Mouse (Mus musculus) adrenal gland, postnatal 36 days (tissue): ENCODE results near the gene Cysrt1. TPM values are rescaled to one million over a fixed set of nuclear protein-coding genes. Genes with fewer than 3 reads are reported as not detected.

Experiments used
- DNase-seq, 2 experiments: peaks; one replicate each; pipeline ENCODE4 v3.0.0; 2021; ENCODE audit warnings: mixed read lengths in 1 of 2
- total RNA-seq, 2 experiments: library from RNA; stranded (reverse); gene quantifications; 2 replicates each; pipeline ENCODE4 v1.2.3; 2021

Cysrt1 gene
- total RNA-seq, 2 experiments from 2014 or later, result not detected

DNA sequence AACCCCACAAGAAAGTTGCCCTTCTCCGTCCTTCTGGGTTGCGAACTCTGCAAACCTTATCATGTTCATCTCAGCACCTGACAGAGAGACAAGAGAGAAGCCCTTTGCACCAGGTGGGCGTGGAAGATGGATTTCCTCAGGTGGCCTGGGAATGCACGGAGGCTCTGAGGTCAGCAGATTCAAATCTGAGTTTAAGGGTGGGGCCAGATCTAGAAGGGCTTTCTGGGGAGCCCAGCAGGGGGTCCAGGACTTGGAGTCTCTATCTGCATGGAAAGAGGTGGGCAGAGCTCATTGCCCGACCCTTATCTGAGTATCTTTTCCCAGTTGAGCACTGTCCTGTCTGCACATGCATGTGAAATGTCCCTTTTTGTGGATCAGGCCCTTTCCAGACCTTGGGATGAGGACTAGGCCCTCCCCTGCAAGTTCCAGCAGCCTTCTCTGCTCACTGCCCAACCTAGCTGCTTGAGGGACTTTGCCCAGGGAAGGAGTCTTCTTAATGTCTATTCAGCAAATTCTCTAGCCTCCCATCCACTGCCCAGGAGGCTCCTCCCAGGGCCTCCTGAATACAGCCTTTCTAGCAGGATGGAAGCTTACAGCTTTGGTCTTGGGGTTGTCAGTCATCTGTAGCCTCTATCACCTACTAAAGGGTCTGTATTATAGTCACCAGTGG, 7.6 kb downstream of the Cysrt1 start:
- no peak for DNase-seq

- no peak for DNase-seq
Measured at GRCm38 (mm10) chr2:25234050-25234449, 8.2 kb downstream of the Cysrt1 start, which contains the start of gene Slc34a3. Slc34a3 (minus strand) TSS chr2:25234364.

DNA sequence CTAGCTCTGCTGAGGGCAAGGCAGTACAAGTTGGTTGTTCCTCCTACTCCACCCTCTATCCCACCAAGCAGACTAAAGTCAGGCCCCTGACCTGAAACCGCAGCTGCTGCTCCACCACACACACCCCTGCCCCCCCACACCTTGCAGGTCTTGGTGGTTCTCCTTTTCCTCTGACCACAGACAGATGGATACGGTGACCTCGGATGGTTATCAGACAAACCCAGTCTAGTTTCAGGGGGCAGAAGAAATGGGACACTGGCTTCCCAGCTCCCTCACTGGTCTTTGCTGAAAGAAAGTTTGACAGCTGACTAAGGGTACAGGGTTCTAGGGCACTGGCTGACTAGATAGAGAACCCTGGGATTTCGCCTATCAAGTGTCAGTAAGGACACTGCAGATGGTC, 8.8 kb downstream of the Cysrt1 start:
- DNase-seq, result no peak

GRCm38 (mm10) chr2:25231038-25231437, 11.2 kb downstream of the Cysrt1 start:
- no peak for DNase-seq

DNA sequence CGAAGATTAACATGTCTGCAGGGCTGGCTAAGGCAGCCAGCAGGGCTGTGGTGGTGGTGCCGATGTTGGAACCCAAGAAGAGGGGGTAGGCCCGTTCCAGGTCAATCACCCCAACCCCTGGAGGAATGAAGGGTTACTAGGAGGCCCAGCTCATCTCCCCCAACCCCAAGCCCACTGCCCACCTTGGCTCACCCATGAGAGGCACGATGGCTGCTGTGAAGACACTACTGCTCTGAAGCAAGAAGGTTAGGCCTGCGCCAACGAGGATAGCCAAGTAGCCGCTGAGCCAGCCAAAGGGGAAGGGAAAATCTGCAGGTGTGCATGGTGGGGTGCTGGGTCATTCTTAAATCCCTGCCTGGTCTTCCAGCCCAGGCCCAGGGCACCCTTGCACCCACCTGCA, 11.7 kb downstream of the Cysrt1 start:
- no peak for DNase-seq

- DNase-seq, result no peak
Measured at GRCm38 (mm10) chr2:25229582-25229981, 12.7 kb downstream of the Cysrt1 start.

DNA sequence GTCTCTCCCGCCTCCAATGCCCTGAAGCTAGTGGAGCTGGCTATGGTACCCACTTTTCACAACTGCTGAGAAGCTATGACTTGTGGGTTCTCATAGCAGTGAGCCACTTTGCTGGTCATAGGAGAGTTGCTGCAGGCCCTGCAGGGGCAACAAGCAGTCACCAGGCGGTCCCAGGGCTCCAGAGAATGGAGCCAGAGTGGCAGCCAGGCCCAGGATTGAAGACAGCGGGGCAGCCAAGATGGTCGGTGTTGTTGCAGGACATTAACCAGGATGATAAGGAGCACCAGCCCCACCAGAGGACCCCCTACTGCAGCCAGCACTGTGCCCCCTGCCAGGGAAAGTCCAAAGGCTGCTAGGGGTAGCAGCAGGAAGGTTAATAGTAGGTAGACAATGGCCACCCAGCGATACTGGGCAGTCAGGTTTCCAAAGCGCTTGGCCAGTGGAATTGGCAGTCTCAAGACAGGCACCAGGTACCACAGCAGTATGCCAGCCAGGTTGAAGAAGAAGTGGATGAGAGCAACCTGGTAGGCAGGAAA, 13.2 kb downstream of the Cysrt1 start:
- no peak for DNase-seq

GRCm38 (mm10) chr2:25228431-25228889, 13.8 kb downstream of the Cysrt1 start:
- peak; percentile 86 to 93 for DNase-seq

DNA sequence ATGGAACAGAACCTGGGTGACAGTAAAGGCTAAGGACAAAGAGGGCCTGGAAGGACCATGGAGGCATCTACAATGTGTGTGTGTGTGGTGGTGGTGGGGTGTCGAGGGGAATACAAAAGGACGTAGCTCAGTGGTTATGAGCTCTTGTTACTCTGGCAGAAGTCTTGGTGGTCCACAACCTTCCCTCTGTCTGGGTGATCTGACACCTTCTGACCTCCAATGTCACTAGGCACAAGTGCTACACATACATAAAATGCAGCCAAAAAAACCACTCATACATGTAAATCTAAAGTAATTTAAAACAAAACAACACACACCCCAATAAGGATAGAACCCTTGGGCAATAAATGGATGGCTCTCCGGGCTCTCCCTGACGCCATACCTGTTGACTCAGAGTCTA, 14.8 kb downstream of the Cysrt1 start:
- DNase-seq, result no peak

GRCm38 (mm10) chr2:25226864-25227263, 15.4 kb downstream of the Cysrt1 start:
- DNase-seq, result peak in 1 of 2 experiments; percentile 25

DNA sequence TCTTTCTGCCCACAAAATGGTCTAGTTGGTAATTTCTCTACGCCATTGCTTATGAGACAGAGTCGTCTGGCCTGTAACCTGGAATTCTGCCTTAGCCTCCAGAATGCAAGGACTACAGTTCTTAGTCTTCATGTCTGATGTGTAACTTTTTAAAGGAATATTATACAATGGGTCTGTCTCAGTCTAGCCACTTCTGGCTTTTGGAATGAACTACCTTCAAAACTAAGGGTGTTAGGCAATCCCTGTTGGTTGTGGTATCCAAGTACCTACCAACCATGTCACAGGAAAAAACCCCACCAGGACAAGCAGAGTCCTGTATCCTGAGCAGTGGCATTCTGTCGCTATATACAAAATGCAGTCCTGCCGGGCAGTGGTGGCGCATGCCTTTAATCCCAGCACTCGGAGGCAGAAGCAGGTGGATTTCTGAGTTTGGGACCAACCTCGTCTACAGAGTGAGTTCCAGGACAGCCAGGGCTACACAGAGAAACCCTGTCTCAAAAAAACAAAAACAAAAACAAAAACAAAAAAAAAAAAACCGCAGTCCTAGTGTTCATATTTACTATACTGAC, 16.4 kb downstream of the Cysrt1 start:
- no peak for DNase-seq

GRCm38 (mm10) chr2:25224766-25225752, 17.2 kb downstream of the Cysrt1 start:
- peak; percentile 96 to 98 for DNase-seq

DNA sequence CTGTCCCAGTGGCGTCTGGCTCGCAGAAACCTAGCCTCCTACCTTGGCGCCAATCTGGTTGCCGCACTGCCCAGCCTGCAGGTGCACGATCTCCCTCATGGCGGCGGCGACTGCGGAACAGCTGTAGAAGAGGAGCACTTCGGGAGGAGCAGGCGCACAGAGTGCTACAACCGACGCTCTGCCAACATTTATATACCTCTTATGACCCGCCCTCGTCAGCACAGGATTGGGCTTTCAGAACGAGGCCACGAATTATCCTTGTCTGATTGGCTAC, 17.8 kb downstream of the Cysrt1 start, which contains the start of gene Tubb4b:
Tubb4b (minus strand) TSS at position 211 of the 274 bp plus-strand sequence.
- no peak for DNase-seq

GRCm38 (mm10) chr2:25223681-25224491, 18.4 kb downstream of the Cysrt1 start:
- DNase-seq, result peak; percentile 94 to 95

DNA sequence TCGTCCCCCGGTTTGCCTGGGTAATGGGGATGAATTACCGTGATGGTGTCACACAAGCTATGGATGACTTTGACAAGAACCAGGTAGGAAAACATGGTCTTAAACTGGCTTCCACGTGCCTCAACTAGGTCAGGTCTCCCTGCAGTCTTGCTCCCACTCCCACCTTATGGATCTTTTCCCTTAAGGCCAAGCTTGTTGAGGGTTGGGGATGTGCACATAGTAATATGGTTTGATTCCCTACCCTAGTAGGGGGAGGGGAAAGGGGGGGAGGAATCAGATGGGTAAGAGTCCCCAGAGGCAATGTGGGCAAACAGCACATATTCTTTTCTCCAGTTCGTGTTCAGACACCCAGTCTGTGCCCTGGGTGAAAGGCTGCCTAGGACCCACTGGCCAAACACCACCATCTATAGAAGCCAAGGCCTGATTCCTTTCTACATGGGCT, 20.9 kb downstream of the Cysrt1 start:
- DNase-seq, result no peak

- no peak for DNase-seq
Measured at GRCm38 (mm10) chr2:25218445-25218844, 23.8 kb downstream of the Cysrt1 start, which contains the start of gene Fam166a. Fam166a (plus strand) TSS chr2:25218745.

GRCm38 (mm10) chr2:25217666-25218065, 24.6 kb downstream of the Cysrt1 start:
- DNase-seq, result no peak

- DNase-seq, result no peak
Measured at GRCm38 (mm10) chr2:25214444-25214843, 27.8 kb downstream of the Cysrt1 start, which contains the start of gene Stpg3. Stpg3 (minus strand) TSS chr2:25214637.

DNA sequence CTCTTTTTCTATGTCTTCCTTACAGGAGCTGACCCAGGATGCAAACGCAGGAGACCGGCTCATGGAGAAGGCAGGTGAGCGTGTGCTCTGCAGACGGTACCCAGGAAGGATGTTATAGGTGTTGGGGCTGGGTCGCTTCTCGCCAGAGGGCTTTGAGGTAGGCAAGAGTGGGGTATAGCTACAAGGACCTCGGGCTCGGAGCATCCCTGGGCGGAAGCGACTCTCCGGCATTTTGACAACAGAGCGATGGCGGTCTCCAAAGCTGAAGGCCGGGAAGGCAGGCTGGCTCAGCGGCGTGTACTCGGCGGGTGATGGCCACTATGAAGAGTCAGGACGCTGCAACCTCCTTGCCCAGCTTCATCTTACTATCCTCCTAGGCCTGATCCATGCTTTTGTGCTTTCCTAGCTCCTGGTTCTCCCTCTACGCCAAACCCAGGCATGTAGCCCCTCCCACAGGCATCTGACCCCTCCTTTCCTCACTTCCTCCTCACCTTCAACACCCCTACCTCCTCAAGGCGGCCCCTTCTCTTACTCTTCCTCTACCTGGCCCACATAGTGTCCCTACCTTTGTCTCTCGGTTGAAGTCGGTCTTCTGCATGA, 28.9 kb downstream of the Cysrt1 start:
- no peak for DNase-seq

DNA sequence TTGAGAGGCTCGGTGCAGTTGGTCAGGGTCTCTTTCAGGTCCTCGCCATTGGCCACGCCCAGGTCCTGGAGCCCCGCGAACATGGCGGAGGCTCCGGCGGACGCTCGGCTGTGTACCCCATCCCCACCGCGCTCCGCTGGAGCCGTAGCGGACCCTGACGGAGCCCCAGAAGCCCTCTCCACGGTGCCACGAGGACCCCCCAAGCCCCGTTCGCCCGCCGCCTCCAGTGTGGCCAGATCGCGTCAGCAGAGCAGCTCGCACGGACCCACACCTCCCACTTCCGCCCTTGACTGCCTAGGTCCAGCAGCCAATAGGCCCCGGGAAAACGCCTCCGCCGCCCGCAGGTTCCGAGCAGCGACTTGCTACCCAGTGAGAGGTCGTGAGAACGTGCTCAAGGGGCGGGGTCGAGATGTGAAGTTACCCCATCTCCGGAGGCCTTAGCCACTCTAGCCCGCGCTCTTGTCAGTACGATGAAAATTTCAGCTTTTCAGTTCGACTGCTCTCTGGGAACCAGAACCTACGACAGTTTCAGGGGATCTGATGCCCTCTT, 31.1 kb downstream of the Cysrt1 start, which contains the start of gene Nelfb:
Nelfb (minus strand) TSS at position 369 of the 550 bp plus-strand sequence.
- peak; percentile 92 to 93 for DNase-seq

DNA sequence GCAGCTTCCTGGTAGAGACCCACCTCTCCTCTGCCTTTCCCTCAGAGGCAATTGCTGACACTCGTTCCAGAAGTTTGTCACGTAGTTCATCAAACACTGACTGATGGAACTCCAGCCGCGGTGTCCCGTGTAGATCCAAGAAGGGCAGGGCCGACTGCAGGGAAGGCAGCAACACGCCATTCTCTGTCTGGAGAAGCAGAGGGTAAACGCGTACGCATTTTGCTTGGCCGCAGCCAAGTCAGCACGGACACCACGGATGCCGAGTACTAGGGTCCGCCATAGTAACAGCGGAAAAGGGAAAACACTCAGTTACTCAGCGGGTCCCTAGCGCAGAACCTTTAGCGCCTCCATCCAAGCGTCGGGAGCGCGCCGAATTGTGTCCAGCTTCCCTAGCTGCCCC, 31.6 kb downstream of the Cysrt1 start:
- DNase-seq, result no peak
